Mouse (Mus musculus) E14TG2a.4 (cell line): ENCODE measurements around the gene Elavl1.

ENCODE experiments used
- CTCF ChIP-seq: conservative IDR thresholded peaks from 2 replicates; pipeline ENCODE4 v1.5.1; 2014; ENCODE audit warnings: low read length
- NANOG ChIP-seq: IDR thresholded peaks from 2 replicates; pipeline ENCODE4 v1.6.1; 2014; ENCODE audit warnings: borderline replicate concordance, low read length, mixed read lengths
- POU5F1 ChIP-seq: IDR thresholded peaks from 2 replicates; pipeline ENCODE4 v1.6.1; 2014; ENCODE audit warnings: low read length, borderline replicate concordance

DNA sequence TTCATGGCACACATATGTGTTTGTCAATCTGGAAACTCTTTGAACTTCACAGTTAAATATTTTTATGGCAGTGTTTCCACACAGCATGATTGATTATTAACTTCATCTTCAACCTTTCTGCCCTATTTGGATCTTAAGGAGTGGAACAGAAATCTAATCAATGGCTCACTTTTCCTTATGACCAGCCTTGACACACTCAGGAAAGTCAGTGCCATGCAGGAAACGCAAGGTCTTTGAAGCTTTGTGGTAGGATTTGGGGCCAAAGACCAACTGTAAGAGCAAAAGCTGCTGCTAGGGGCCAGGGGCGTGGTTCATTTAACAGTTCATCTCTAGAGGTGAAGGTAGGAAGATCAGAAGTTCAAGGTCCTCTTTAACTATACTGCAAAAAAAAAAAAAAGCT is 35.7 kb upstream of the Elavl1 start:
- TF ChIP-seq CTCF (no peak), NANOG (no peak), POU5F1 (no peak)
